Mouse (Mus musculus): ENCODE data around the gene Tuba1c. TPM values are rescaled to one million over a fixed set of nuclear protein-coding genes. Genes with fewer than 3 reads are reported as not detected.

Gene Tuba1c
- 32.6 and 36.8 TPM in 2 replicates for polyA plus RNA-seq (2012; rRNA removed)

DNA sequence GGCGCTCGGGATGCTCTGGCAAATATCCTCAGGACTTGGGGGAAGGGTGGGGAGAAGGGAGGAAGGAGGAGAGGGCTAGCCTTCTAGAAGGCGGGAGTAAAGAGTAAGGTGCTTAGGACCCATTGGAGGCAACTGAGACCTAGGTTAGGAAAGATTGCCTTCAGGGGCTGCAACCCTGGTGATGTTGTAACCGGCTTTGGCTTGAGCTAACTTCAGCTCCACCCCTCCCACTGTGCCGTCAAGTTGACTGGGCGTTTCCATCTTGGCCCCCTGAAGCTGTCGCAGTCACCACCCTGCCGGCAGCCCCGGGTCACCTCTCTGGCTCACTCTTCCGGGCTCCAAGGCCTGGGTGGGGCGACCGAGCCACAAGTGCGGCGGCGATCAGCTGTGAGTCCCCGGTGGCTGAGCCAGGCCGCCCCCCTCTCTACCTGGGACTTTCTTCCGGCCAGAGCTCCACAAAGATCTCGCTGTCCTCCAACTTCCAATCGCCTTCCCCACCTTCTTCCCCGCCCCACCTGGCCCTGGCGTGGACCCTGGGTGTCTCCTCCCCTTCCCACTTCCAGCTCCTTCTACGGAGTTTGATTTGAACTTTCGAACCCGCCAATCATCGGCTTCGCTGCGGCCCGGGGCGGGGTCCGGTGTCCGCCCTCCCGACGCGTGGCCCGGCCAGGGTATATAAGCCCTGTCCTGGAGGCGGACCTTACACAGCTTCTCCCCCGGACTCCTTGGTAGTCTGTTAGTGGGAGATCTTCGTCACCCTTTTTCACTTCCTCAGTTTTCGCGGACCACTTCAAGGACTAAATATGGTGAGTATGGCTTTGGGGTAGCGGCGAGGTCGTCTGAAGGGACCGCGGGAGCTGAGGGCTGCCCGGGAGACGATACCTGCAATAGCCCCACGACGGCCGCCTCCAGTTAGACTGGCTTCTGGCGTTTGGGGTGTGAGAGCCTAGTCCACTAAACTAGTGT lies at the start of gene Tuba1c:
Gene Tuba1c (plus strand): TSS at position 273 of the 966 bp plus-strand sequence.

DNA sequence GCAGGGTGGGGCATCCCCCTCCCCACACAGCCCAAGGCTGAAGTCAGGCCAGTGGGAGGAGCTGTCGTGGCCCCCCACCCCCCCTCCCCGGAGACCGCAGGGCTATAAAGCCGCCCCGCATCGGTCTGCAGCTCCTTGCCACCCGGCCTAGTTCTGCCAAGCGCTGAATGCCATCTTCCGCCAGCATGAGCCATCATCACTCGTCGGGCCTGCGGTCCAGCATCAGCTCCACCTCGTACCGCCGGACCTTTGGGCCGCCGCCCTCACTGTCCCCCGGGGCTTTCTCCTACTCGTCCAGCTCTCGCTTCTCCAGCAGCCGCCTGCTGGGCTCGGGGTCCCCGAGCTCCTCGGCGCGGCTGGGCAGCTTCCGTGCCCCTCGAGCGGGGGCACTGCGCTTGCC lies 25.3 kb downstream of the Tuba1c start, which contains the start of gene Prph:
Gene Prph (plus strand): TSS at position 135 of the 400 bp plus-strand sequence.

DNA sequence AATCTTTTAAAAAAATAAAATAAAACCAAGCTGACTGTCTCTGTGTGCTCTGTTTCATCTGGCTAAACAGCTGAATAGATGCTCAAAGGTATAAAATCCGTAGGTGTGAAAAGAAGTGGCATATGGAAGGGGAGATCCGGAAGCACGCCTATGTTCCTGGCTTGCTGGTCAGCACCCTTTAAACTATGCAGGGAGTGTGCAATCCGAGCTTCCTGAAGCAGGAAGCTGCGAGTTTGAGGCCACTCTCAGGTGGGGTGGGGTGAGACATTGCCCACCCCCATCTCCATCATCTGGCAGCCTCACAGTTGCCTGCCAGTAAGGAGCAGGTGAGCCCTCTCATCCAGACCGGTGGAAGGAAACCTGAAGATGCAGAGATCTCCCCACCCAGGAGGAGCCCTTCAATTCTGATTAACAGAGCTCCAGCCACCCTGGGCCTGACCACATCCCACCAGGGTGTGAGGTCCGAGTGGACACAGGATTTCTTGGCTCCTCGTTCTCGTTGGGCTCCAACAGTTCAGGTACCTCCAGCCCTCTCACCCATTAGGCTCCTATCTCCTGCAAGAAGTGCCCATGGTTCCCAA lies 44.4 kb downstream of the Tuba1c start, which contains the start of gene Troap:
Gene Troap (plus strand): TSS at position 557 of the 581 bp plus-strand sequence.

DNA sequence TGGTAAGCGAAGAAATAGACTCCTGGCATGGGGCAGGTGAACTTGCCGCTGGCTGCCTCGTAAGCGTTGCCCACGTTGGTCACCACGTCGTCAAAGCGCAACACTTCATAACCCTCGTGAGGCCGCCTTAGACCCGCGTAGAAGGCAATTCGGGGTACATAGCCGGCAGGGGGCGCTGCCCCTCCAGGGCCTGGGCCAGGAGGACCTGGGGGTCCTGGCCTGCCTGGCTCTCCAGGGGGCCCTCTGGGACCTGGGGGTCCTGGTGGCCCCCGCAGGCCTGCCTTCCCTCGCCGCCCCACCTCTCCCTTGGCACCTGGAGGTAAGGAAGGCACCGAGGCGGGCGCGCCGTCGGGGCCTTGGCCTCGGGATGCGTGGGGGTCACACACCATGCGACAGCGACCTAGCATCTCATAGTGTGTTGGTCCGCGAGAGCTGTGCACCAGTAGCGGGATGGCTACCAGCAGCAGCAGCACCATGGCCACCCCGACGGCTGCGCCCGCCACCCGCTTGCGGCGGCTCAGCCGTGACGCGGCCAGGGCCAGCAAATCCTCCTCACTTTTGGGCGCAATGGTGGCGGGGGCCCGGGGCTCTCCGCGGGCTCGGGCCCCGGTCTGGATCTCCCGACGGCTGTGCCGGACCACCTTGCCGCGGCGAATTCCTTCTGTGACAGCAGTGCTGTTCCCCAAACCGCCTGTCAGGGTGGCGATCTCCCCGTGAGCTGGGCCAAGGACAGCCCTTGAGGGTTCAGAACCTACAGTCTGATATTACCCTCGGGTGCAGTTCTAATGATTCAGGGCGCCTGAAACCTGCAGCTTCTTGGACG lies 57.8 kb downstream of the Tuba1c start, which contains the start of gene C1ql4:
Gene C1ql4 (minus strand): TSS at position 565 of the 823 bp plus-strand sequence.

Other genes with a start within 250 kb of the Tuba1c start
- 0.19 and 0.21 TPM in 2 replicates for gene Wnt1, start 240.0 kb upstream of the Tuba1c start, polyA plus RNA-seq (2012; rRNA removed)
- gene Ddn, start 220.4 kb upstream of the Tuba1c start, polyA plus RNA-seq (2012; rRNA removed) = 10.6 and 13.2 TPM in 2 replicates
- 62.9 and 66.0 TPM in 2 replicates for gene Prkag1, start 198.4 kb upstream of the Tuba1c start, polyA plus RNA-seq (2012; rRNA removed)
- 21.3 and 24.1 TPM in 2 replicates for gene Kmt2d, start 158.7 kb upstream of the Tuba1c start, polyA plus RNA-seq (2012; rRNA removed)
- 47.9 and 49.9 TPM in 2 replicates for gene Rhebl1, start 135.4 kb upstream of the Tuba1c start, polyA plus RNA-seq (2012; rRNA removed)
- gene Dhh, start 131.4 kb upstream of the Tuba1c start, polyA plus RNA-seq (2012; rRNA removed) = 0.39 and 1.5 TPM in 2 replicates
- gene Lmbr1l, start 111.7 kb upstream of the Tuba1c start, polyA plus RNA-seq (2012; rRNA removed) = 75.4 and 86.9 TPM in 2 replicates
- gene Tuba1b, start 95.3 kb upstream of the Tuba1c start, polyA plus RNA-seq (2012; rRNA removed) = 1,779 and 1,791 TPM in 2 replicates
- 384 and 475 TPM in 2 replicates for gene Gm49450, start 76.3 kb upstream of the Tuba1c start, polyA plus RNA-seq (2012; rRNA removed)
- 10,267 and 11,281 TPM in 2 replicates for gene Tuba1a, start 76.2 kb upstream of the Tuba1c start, polyA plus RNA-seq (2012; rRNA removed)
- gene Prph, start 25.3 kb downstream of the Tuba1c start, polyA plus RNA-seq (2012; rRNA removed) = 7.2 and 58.2 TPM in 2 replicates
- 5.7 and 7.4 TPM in 2 replicates for gene Troap, start 44.7 kb downstream of the Tuba1c start, polyA plus RNA-seq (2012; rRNA removed)
- gene C1ql4, start 57.9 kb downstream of the Tuba1c start, polyA plus RNA-seq (2012; rRNA removed) = 4.2 and 4.5 TPM in 2 replicates
- 0.54 and 0.68 TPM in 2 replicates for gene Dnajc22, start 63.3 kb downstream of the Tuba1c start, polyA plus RNA-seq (2012; rRNA removed)
- 37.9 and 39.9 TPM in 2 replicates for gene Spats2, start 96.0 kb downstream of the Tuba1c start, polyA plus RNA-seq (2012; rRNA removed)
- 12.2 and 12.6 TPM in 2 replicates for gene Kcnh3, start 195.0 kb downstream of the Tuba1c start, polyA plus RNA-seq (2012; rRNA removed)
- 142 and 145 TPM in 2 replicates for gene Mcrs1, start 222.1 kb downstream of the Tuba1c start, polyA plus RNA-seq (2012; rRNA removed)